Mouse (Mus musculus) thymus, adult 18-20 months (tissue): ENCODE measurements around the gene Cpne7.

ENCODE experiments used
- DNase-seq, 2 experiments: peaks; one replicate each; pipeline ENCODE4 v3.0.0; 2022; ENCODE audit warnings: mixed read lengths in 2 of 2

Gene Cpne7

GRCm38 (mm10) chr8:123114644-123115043, 2.5 kb upstream of the Cpne7 start:
- DNase-seq: no peak

- DNase-seq: no peak
Observed at GRCm38 (mm10) chr8:123117744-123118143, 570 bp downstream of the Cpne7 start.

GRCm38 (mm10) chr8:123122059-123122458, 4.9 kb downstream of the Cpne7 start:
- no peak for DNase-seq

GRCm38 (mm10) chr8:123122670-123123069, 5.5 kb downstream of the Cpne7 start:
- no peak for DNase-seq

- DNase-seq: no peak
Observed at GRCm38 (mm10) chr8:123126193-123126816, 9.1 kb downstream of the Cpne7 start.

GRCm38 (mm10) chr8:123131041-123131440, 13.9 kb downstream of the Cpne7 start:
- no peak for DNase-seq

GRCm38 (mm10) chr8:123132953-123133352, 15.8 kb downstream of the Cpne7 start:
- no peak for DNase-seq

- DNase-seq: no peak
Observed at GRCm38 (mm10) chr8:123134149-123134713, 17.1 kb downstream of the Cpne7 start.

GRCm38 (mm10) chr8:123135406-123135805, 18.2 kb downstream of the Cpne7 start:
- no peak for DNase-seq

- no peak for DNase-seq
Observed at GRCm38 (mm10) chr8:123135806-123136205, 18.6 kb downstream of the Cpne7 start.

GRCm38 (mm10) chr8:123136287-123136686, 19.1 kb downstream of the Cpne7 start:
- DNase-seq: no peak

GRCm38 (mm10) chr8:123137645-123138077, 20.5 kb downstream of the Cpne7 start:
- no peak for DNase-seq

GRCm38 (mm10) chr8:123138741-123139140, 21.6 kb downstream of the Cpne7 start:
- DNase-seq: no peak

- no peak for DNase-seq
Observed at GRCm38 (mm10) chr8:123141741-123142462, 24.7 kb downstream of the Cpne7 start.

GRCm38 (mm10) chr8:123145279-123145678, 28.1 kb downstream of the Cpne7 start:
- DNase-seq: no peak

GRCm38 (mm10) chr8:123146390-123146789, 29.2 kb downstream of the Cpne7 start:
- no peak for DNase-seq

GRCm38 (mm10) chr8:123150737-123151171, 33.6 kb downstream of the Cpne7 start:
- DNase-seq: no peak

- DNase-seq: no peak
Observed at GRCm38 (mm10) chr8:123155177-123155576, 38.0 kb downstream of the Cpne7 start.

- no peak for DNase-seq
Observed at GRCm38 (mm10) chr8:123156070-123156773, 39.0 kb downstream of the Cpne7 start.

- DNase-seq: no peak
Observed at GRCm38 (mm10) chr8:123157888-123158465, 40.8 kb downstream of the Cpne7 start, which contains the start of gene Sult5a1. TSS of gene Sult5a1 (minus strand) at chr8:123158315.

- no peak for DNase-seq
Observed at GRCm38 (mm10) chr8:123181391-123181790, 64.2 kb downstream of the Cpne7 start.
